ENCODE assay signal across 8 mouse cellular contexts in the genomic region with DNA sequence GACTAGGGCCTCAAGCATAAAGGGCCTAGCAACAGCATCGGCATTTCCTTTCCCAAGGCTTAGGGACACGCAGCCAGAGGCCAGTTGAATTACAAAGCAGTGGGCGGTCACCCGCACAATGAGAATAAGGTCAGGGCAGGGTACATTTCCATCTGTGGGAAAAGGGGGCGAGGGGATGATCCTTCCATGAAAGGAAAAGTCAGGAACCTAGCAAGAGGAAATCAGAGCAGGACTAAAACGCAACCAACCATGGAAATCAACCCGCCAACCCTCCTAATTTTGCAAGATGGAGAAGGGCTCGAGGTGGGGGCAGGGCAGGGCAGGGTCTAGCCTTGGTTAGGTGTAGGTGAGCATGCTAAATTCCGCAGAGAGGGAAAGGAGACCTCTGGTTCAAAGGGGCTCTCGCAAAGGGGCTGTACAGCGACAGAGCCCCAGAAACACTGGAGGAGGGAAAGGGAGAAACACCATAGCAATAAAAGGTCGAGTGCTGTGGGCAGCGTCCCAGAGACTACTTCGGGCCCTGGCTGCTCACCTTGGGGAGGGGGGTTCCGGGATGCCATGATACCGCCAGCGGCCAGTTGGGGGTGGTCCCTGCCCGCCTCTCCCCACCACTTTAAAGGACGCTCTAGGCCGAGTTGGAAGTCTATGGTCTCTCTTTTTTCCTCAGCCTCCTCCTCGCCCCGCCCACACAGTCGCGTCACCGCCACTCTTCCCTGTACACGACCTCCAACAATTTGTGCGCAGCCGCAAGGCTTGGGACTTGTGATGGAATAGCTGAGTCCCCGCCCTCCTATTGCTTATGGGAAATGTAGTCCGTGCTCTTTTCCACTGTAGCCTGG. TPM values are rescaled to one million over a fixed set of nuclear protein-coding genes. Genes with fewer than 3 reads are reported as not detected.
DNase-seq lines count a peak whose midpoint lies in the region; ATAC-seq and TF ChIP-seq lines count a peak whose summit lies in the region.

Gene Fundc1, minus strand, starts transcription at position 705 of the 839 bp plus-strand sequence.

- no peaks in the 10 kb centered on the region for H3K27me3 ChIP-seq in embryonic facial prominence, embryonic 14.5 days (replicated peaks; ENCODE audit: control insufficient read depth, insufficient read depth, low read length)
- H3K27me3 ChIP-seq in heart, adult 2 months (ENCODE audit: control insufficient read depth, insufficient read depth, low read length), result no peaks in the 10 kb centered on the region
- no peaks in the 10 kb centered on the region for H3K27me3 ChIP-seq in limb, embryonic 14.5 days (ENCODE audit: control insufficient read depth, insufficient read depth, low read length)
- no peaks in the 10 kb centered on the region for H3K27me3 ChIP-seq in midbrain, postnatal 0 days (ENCODE audit: insufficient read depth, low read length)

- peak; percentile 99 for ATAC-seq in embryonic facial prominence, embryonic 14.5 days (ENCODE audit: low read depth)
- peak; percentile 99 for ATAC-seq in limb, embryonic 14.5 days (ENCODE audit: low FRiP score, low read depth)
- peak; percentile 99 for ATAC-seq in midbrain, postnatal 0 days (ENCODE audit: low FRiP score)

- H3K9me3 ChIP-seq in embryonic facial prominence, embryonic 14.5 days (ENCODE audit: control insufficient read depth, low read length), result no peaks in the 10 kb centered on the region
- H3K9me3 ChIP-seq in limb, embryonic 14.5 days (ENCODE audit: control insufficient read depth, low read length), result no peaks in the 10 kb centered on the region
- no peaks in the 10 kb centered on the region for H3K9me3 ChIP-seq in midbrain, postnatal 0 days (ENCODE audit: low read length)

- H3K4me1 ChIP-seq in embryonic facial prominence, embryonic 14.5 days (ENCODE audit: control insufficient read depth, insufficient read depth, low read length), result no peaks in the 10 kb centered on the region
- H3K4me1 ChIP-seq in heart, adult 2 months (ENCODE audit: control insufficient read depth, insufficient read depth, low read length), result peaks cover 2% of the 10 kb centered on the region
- H3K4me1 ChIP-seq in limb, embryonic 14.5 days (ENCODE audit: control insufficient read depth, insufficient read depth, low read length), result no peaks in the 10 kb centered on the region
- H3K4me1 ChIP-seq in midbrain, postnatal 0 days (ENCODE audit: insufficient read depth, low read length), result no peaks in the 10 kb centered on the region

- intact Hi-C loops in heart, adult 2 months (cut with DNase I), result loop anchor here (10.0 kb wide), 1 partner anchor 47 kb away; no protein-coding TSS in a partner anchor

- TF ChIP-seq POLR2A in heart, adult 2 months (IDR thresholded peaks at IDR 0.05; ENCODE audit: insufficient read depth, low read depth, low read length), result peak; percentile 58
- TF ChIP-seq POLR2A in limb, embryonic 14.5 days (IDR thresholded peaks at IDR 0.05; ENCODE audit: borderline replicate concordance, extremely low read depth, insufficient read depth, insufficient read length), result no peak

- H3K9ac ChIP-seq in embryonic facial prominence, embryonic 14.5 days (ENCODE audit: low read depth, low read length), result peak within 1 kb of the TSS; percentile 73
- peak within 1 kb of the TSS; percentile 88 for H3K9ac ChIP-seq in heart, adult 2 months (ENCODE audit: low read depth, low read length)
- peak within 1 kb of the TSS; percentile 72 for H3K9ac ChIP-seq in limb, embryonic 14.5 days (ENCODE audit: low read depth, low read length, severe bottlenecking)
- H3K9ac ChIP-seq in midbrain, postnatal 0 days (replicated peaks; ENCODE audit: low read length, poor library complexity, severe bottlenecking), result peak within 1 kb of the TSS; percentile 64

- no peaks in the 10 kb centered on the region for H3K36me3 ChIP-seq in embryonic facial prominence, embryonic 14.5 days (ENCODE audit: control insufficient read depth, insufficient read depth, low read length)
- peaks cover 14% of the 10 kb centered on the region for H3K36me3 ChIP-seq in heart, adult 2 months (ENCODE audit: control insufficient read depth, insufficient read depth, low read length)
- H3K36me3 ChIP-seq in limb, embryonic 14.5 days (ENCODE audit: control insufficient read depth, insufficient read depth, low read length), result no peaks in the 10 kb centered on the region
- H3K36me3 ChIP-seq in midbrain, postnatal 0 days (ENCODE audit: insufficient read depth, low read length), result no peaks in the 10 kb centered on the region

- WGBS in embryonic facial prominence, embryonic 14.5 days, result 11% methylated on average over 25 of the region's 30 CpGs
- WGBS in heart, adult 2 months, result 10% methylated on average over 27 of the region's 30 CpGs
- 10% methylated on average over 27 of the region's 30 CpGs for WGBS in limb, embryonic 14.5 days
- 17% methylated on average over 23 of the region's 30 CpGs for WGBS in midbrain, postnatal 0 days

- H3K79me2 ChIP-seq in heart, adult 2 months (replicated peaks; ENCODE audit: control insufficient read depth, insufficient read depth, low read length), result no peaks in the 10 kb centered on the region

- peak within 1 kb of the TSS; percentile 50 for H3K4me3 ChIP-seq in embryonic facial prominence, embryonic 14.5 days (ENCODE audit: low read depth, low read length)
- peak within 1 kb of the TSS; percentile 69 for H3K4me3 ChIP-seq in heart, adult 2 months
- H3K4me3 ChIP-seq in limb, embryonic 14.5 days (replicated peaks; ENCODE audit: low read length), result peak within 1 kb of the TSS; percentile 49
- peak within 1 kb of the TSS; percentile 40 for H3K4me3 ChIP-seq in midbrain, postnatal 0 days (ENCODE audit: low read depth, low read length)

- TF ChIP-seq CTCF in heart, adult 2 months (IDR thresholded peaks at IDR 0.05), result peak; percentile 34
- TF ChIP-seq CTCF in midbrain, postnatal 0 days (IDR thresholded peaks at IDR 0.05), result peak; percentile 32

- TF ChIP-seq EP300 in heart, adult 2 months (IDR thresholded peaks at IDR 0.05; ENCODE audit: insufficient read depth, low read depth, low read length), result peak; percentile 78

- H3K27ac ChIP-seq in embryonic facial prominence, embryonic 14.5 days (replicated peaks; ENCODE audit: low read depth, low read length), result peak within 1 kb of the TSS; percentile 82
- peak within 1 kb of the TSS; percentile 96 for H3K27ac ChIP-seq in heart, adult 2 months
- H3K27ac ChIP-seq in limb, embryonic 14.5 days (replicated peaks; ENCODE audit: low read depth, low read length), result peak within 1 kb of the TSS; percentile 86
- peak within 1 kb of the TSS; percentile 93 for H3K27ac ChIP-seq in midbrain, postnatal 0 days (ENCODE audit: low read depth, low read length)

- peak within 1 kb of the TSS; percentile 44 for H3K4me2 ChIP-seq in embryonic facial prominence, embryonic 14.5 days (ENCODE audit: low read depth, low read length)
- H3K4me2 ChIP-seq in limb, embryonic 14.5 days (replicated peaks; ENCODE audit: low read depth, low read length, severe bottlenecking), result peak within 1 kb of the TSS; percentile 48
- peak within 1 kb of the TSS; percentile 50 for H3K4me2 ChIP-seq in midbrain, postnatal 0 days (ENCODE audit: low read depth, low read length, poor library complexity, severe bottlenecking)

- DNase-seq in 3T3-L1 (ENCODE audit: low read depth, low spot score), result peak; percentile 99
- DNase-seq in adrenal gland, postnatal 4 days (ENCODE audit: low spot score in 2 of 2), result peak; percentile 55 to 78
- peak; percentile 98 for DNase-seq in embryonic facial prominence, embryonic 14.5 days (ENCODE audit: low spot score)
- peak; percentile 90 to 95 for DNase-seq in heart, adult 2 months
- peak; percentile 97 for DNase-seq in kidney, adult 9 months
- peak; percentile 91 for DNase-seq in limb, embryonic 14.5 days (ENCODE audit: low spot score)
- peak; percentile 97 for DNase-seq in midbrain, postnatal 0 days (ENCODE audit: low spot score)
- DNase-seq in spleen, postnatal 14 days (ENCODE audit: low spot score in 2 of 2), result peak; percentile 71 to 83

RNA-seq across cellular contexts. Expression of gene Fundc1, which starts in this region (rescaled TPM):
- total RNA-seq in adrenal gland, postnatal 4 days (2021), result 10 to 100 TPM; 47.0 to 52.8 TPM
- polyA plus RNA-seq in embryonic facial prominence, embryonic 14.5 days (2014; fragmentation: Nextera tagmentation; extraction: Ambion mirVana), result 58.6 and 65.2 TPM in 2 replicates
- total RNA-seq in heart, adult 2 months (2021), result 10 to 100 TPM; 26.2 to 29.4 TPM
- 12.7 and 22.5 TPM in 2 replicates for polyA plus RNA-seq in heart, adult 2 months (2012; rRNA removed)
- polyA plus RNA-seq in limb, embryonic 14.5 days (2012; rRNA removed), result 29.4 and 30.2 TPM in 2 replicates
- polyA plus RNA-seq in limb, embryonic 14.5 days (2014; fragmentation: Nextera tagmentation; extraction: Ambion mirVana), result 64.4 and 68.2 TPM in 2 replicates
- total RNA-seq in midbrain, postnatal 0 days (2014; rRNA removed), result 37.5 and 43.2 TPM in 2 replicates
- 50.9 and 52.5 TPM in 2 replicates for polyA plus RNA-seq in midbrain, postnatal 0 days (2015; fragmentation: Nextera tagmentation; extraction: Ambion mirVana)

Comparison
In these comparisons a context has a peak if more than half of its experiments do, and no peak if none do; other contexts are left out.
1. Peak in every context shown above with its lines: DNase-seq, ATAC-seq, H3K4me3 ChIP-seq and H3K27ac ChIP-seq.